Mouse (Mus musculus) CH12.LX (cell line): ENCODE measurements around the gene P2rx2. TPM values are rescaled to one million over a fixed set of nuclear protein-coding genes. Genes with fewer than 3 reads are reported as not detected.

Source experiments
- DNase-seq: peaks from one replicate; pipeline ENCODE4 v3.0.0-alpha.2; 2013; ENCODE audit errors: extremely low read depth
- H3K27ac ChIP-seq: 2 replicates; pipeline ENCODE4 v1.5.1; 2012; ENCODE audit warnings: low read depth, mild to moderate bottlenecking, control low read depth, moderate library complexity; ENCODE audit not compliant: insufficient read depth
- H3K27me3 ChIP-seq: replicated peaks from 2 replicates; pipeline ENCODE3; 2012; ENCODE audit warnings: inconsistent platforms
- H3K36me3 ChIP-seq, 2 experiments: replicated peaks in 1 of 2; 2 replicates each; pipeline versions ENCODE3 to v1.6.1; 2012; ENCODE audit warnings: inconsistent platforms in 1 of 2, low read length in 1 of 2, mild to moderate bottlenecking in 1 of 2, mixed read lengths in 1 of 2, moderate library complexity in 1 of 2; ENCODE audit not compliant: control insufficient read depth in 1 of 2, insufficient read depth in 1 of 2
- H3K4me1 ChIP-seq, 2 experiments: 2 replicates each; pipeline ENCODE4 v1.6.1; 2012; ENCODE audit warnings: inconsistent platforms in 1 of 2, moderate library complexity in 1 of 2; ENCODE audit not compliant: insufficient read depth in 2 of 2, control insufficient read depth in 1 of 2
- H3K4me2 ChIP-seq: 2 replicates; pipeline ENCODE4 v1.6.1; 2012; ENCODE audit warnings: low read depth, mild to moderate bottlenecking, control low read depth; ENCODE audit not compliant: poor library complexity, insufficient read depth, severe bottlenecking
- H3K4me3 ChIP-seq, 3 experiments: fragments of 150-350 bp in 1 of 3; sonication (generic) in 1 of 3; replicated peaks in 1 of 3; 2 replicates each; pipeline versions ENCODE3 to v1.5.1; 2011 to 2012; ENCODE audit warnings: low read depth in 2 of 3, low read length in 2 of 3, mild to moderate bottlenecking in 2 of 3, moderate library complexity in 2 of 3, control low read depth in 1 of 3, improper control_type of control experiment in 1 of 3, inconsistent platforms in 1 of 3, mixed read lengths in 1 of 3; ENCODE audit not compliant: poor library complexity in 1 of 3
- H3K79me2 ChIP-seq: replicated peaks from 2 replicates; pipeline ENCODE4 v1.6.1; 2012; ENCODE audit warnings: mild to moderate bottlenecking, moderate library complexity; ENCODE audit not compliant: control insufficient read depth, poor library complexity, insufficient read depth, severe bottlenecking; ENCODE audit errors: extremely low read depth
- H3K9ac ChIP-seq: 2 replicates; pipeline ENCODE4 v1.6.1; 2012; ENCODE audit warnings: low read depth, mild to moderate bottlenecking, control low read depth, moderate library complexity; ENCODE audit not compliant: insufficient read depth
- H3K9me3 ChIP-seq: replicated peaks from 2 replicates; pipeline ENCODE3; 2012; ENCODE audit warnings: low read length, inconsistent platforms, mixed read lengths
- BHLHE40 ChIP-seq: IDR thresholded peaks from 2 replicates; pipeline ENCODE4 v1.6.1; 2011; ENCODE audit warnings: mild to moderate bottlenecking, low read depth, low read length, improper control_type of control experiment
- CHD2 ChIP-seq: IDR thresholded peaks from 2 replicates; pipeline ENCODE4 v1.6.1; 2011; ENCODE audit warnings: low read length, improper control_type of control experiment
- CTCF ChIP-seq, 2 experiments: IDR thresholded peaks in 1 of 2; conservative IDR thresholded peaks in 1 of 2; 2 replicates each; pipeline ENCODE4 v1.5.1; 2011 to 2012; ENCODE audit warnings: low read depth in 2 of 2, low read length in 2 of 2, improper control_type of control experiment in 1 of 2, inconsistent platforms in 1 of 2, mild to moderate bottlenecking in 1 of 2, moderate library complexity in 1 of 2
- ELF1 ChIP-seq: IDR thresholded peaks from 2 replicates; pipeline ENCODE4 v1.6.1; 2014; ENCODE audit warnings: low read depth, mild to moderate bottlenecking, inconsistent platforms, low read length, improper control_type of control experiment
- EP300 ChIP-seq: IDR thresholded peaks from 2 replicates; pipeline ENCODE4 v1.6.1; 2011; ENCODE audit warnings: low read length, improper control_type of control experiment
- GABPA ChIP-seq: IDR thresholded peaks from 2 replicates; pipeline ENCODE4 v1.6.1; 2012; ENCODE audit warnings: low read depth, low read length, improper control_type of control experiment, inconsistent platforms; ENCODE audit not compliant: insufficient replicate concordance
- HCFC1 ChIP-seq: IDR thresholded peaks from 2 replicates; pipeline ENCODE4 v1.6.1; 2012; ENCODE audit warnings: low read depth, mild to moderate bottlenecking, inconsistent platforms, low read length, improper control_type of control experiment
- IRF4 ChIP-seq: IDR thresholded peaks from 2 replicates; pipeline ENCODE4 v1.6.1; 2014; ENCODE audit warnings: low read depth, mild to moderate bottlenecking, inconsistent platforms, low read length, improper control_type of control experiment
- JUND ChIP-seq: conservative IDR thresholded peaks from 2 replicates; pipeline ENCODE4 v1.6.1; 2011; ENCODE audit warnings: low read depth, low read length, improper control_type of control experiment
- KAT2A ChIP-seq: IDR thresholded peaks from 2 replicates; pipeline ENCODE4 v1.6.1; 2012; ENCODE audit warnings: low read length, improper control_type of control experiment, inconsistent platforms; ENCODE audit not compliant: insufficient replicate concordance
- MYC ChIP-seq: IDR thresholded peaks from 2 replicates; pipeline ENCODE4 v1.6.1; 2011; ENCODE audit warnings: low read depth, mild to moderate bottlenecking, improper control_type of control experiment, low read length
- NRF1 ChIP-seq: IDR thresholded peaks from 2 replicates; pipeline ENCODE4 v1.6.1; 2014; ENCODE audit warnings: low read depth, mild to moderate bottlenecking, inconsistent platforms, low read length, improper control_type of control experiment, moderate library complexity
- PAX5 ChIP-seq: IDR thresholded peaks from 2 replicates; pipeline ENCODE4 v1.6.1; 2012; ENCODE audit warnings: low read length, inconsistent platforms, mixed read lengths
- POLR2AphosphoS2 ChIP-seq: IDR thresholded peaks from 2 replicates; pipeline ENCODE4 v1.6.1; 2011; ENCODE audit warnings: low read depth, low read length, improper control_type of control experiment
- RAD21 ChIP-seq: IDR thresholded peaks from 2 replicates; pipeline ENCODE4 v1.6.1; 2011; ENCODE audit warnings: low read depth, mild to moderate bottlenecking, low read length, improper control_type of control experiment, moderate library complexity
- SIN3A ChIP-seq: IDR thresholded peaks from 2 replicates; pipeline ENCODE4 v1.6.1; 2012; ENCODE audit warnings: low read length, improper control_type of control experiment, inconsistent platforms
- SMC3 ChIP-seq: IDR thresholded peaks from 2 replicates; pipeline ENCODE4 v1.6.1; 2011; ENCODE audit warnings: low read depth, low read length, improper control_type of control experiment
- USF1 ChIP-seq: IDR thresholded peaks from 2 replicates; pipeline ENCODE4 v1.6.1; 2014; ENCODE audit warnings: low read depth, mild to moderate bottlenecking, inconsistent platforms, low read length, improper control_type of control experiment
- USF2 ChIP-seq: conservative IDR thresholded peaks from 2 replicates; pipeline ENCODE4 v1.6.1; 2011; ENCODE audit warnings: low read depth, low read length, improper control_type of control experiment
- ZKSCAN1 ChIP-seq: IDR thresholded peaks from 2 replicates; pipeline ENCODE4 v1.6.1; 2012; ENCODE audit warnings: low read depth, inconsistent platforms, low read length, improper control_type of control experiment, borderline replicate concordance
- ZMIZ1 ChIP-seq: IDR thresholded peaks from 2 replicates; pipeline ENCODE4 v1.6.1; 2012; ENCODE audit warnings: low read depth, mild to moderate bottlenecking, inconsistent platforms, low read length, improper control_type of control experiment
- ZNF384 ChIP-seq: IDR thresholded peaks from 2 replicates; pipeline ENCODE4 v1.6.1; 2012; ENCODE audit warnings: low read depth, low read length, improper control_type of control experiment, inconsistent platforms
- dilution Hi-C: fragments of 300-500 bp; cut with MboI; formaldehyde crosslinking; loops from 2 replicates; pipeline ENCODE4 v1.14.3; 2020; ENCODE audit warnings: low sequenced_read_pairs; ENCODE audit not compliant: extremely low pct_unique_long_range_greater_than_20kb, extremely low pct_ligation_motif_present
- in situ Hi-C: fragments of 300-500 bp; cut with MboI; formaldehyde crosslinking; loops from 3 replicates; pipeline ENCODE4 v1.14.3; 2019; ENCODE audit warnings: low sequenced_read_pairs, low pct_ligation_motif_present, low pct_unique_long_range_greater_than_20kb, mixed read lengths
- polyA plus RNA-seq: library from polyadenylated mRNA; unstranded; fragments of >175 nt; gene quantifications from 2 replicates; pipeline ENCODE4 v1.2.1, GENCODE M21; 2012; ENCODE audit warnings: low read depth; ENCODE audit not compliant: insufficient read length
- total RNA-seq, 2 experiments: library from RNA; depleted of rRNA; stranded (reverse); fragments of 300-350 nt in 1 of 2; fragments of >200 nt in 1 of 2; gene quantifications; 2 replicates each; pipeline ENCODE4 v1.2.3; 2012 to 2014

Gene P2rx2
- total and polyA plus RNA-seq, 3 experiments: 0.76 TPM; not detected in 2

- TF ChIP-seq CTCF (conservative IDR thresholded peaks at IDR 0.05 in 1 of 2, IDR thresholded peaks at IDR 0.05 in 1 of 2; ENCODE audit: low read depth in 2 of 2, low read length in 2 of 2) (no peak), USF1 (no peak), GABPA (no peak), KAT2A (no peak), ZNF384 (no peak), BHLHE40 (no peak), PAX5 (no peak), JUND (no peak), SIN3A (no peak), ELF1 (no peak), HCFC1 (no peak), ZKSCAN1 (no peak), RAD21 (no peak), CHD2 (no peak), MYC (no peak)
- TF ChIP-seq, all 38 proteins: peak for 0
- no peak for DNase-seq
- H3K4me3 ChIP-seq: no peak overlapping the region
- no peak overlapping the region for H3K27ac ChIP-seq
- H3K79me2 ChIP-seq: no peaks in the 10 kb centered on the region
- no peaks in the 10 kb centered on the region for H3K27me3 ChIP-seq
- dilution Hi-C loops (no loop called here), in situ Hi-C loops (loop anchor here (10.0 kb wide), 1 partner anchor 272 kb away; no protein-coding TSS in a partner anchor)
- no peak overlapping the region for H3K4me2 ChIP-seq
- H3K9ac ChIP-seq: no peak overlapping the region
- H3K9me3 ChIP-seq: peaks cover 3% of the 10 kb centered on the region
- peaks cover 0 to 2% of the 10 kb centered on the region in 2 experiments; a peak in 1 of 4 replicates for H3K4me1 ChIP-seq
- H3K36me3 ChIP-seq: peaks cover 12 to 32% of the 10 kb centered on the region in 2 experiments
Observed at GRCm38 (mm10) chr5:110362813-110363178, 19.8 kb upstream of the P2rx2 start.

GRCm38 (mm10) chr5:110361465-110361864, 18.5 kb upstream of the P2rx2 start:
- Histone ChIP-seq H3K9me3 (peaks cover 3% of the 10 kb centered on the region), H3K79me2 (no peaks in the 10 kb centered on the region), H3K27me3 (no peaks in the 10 kb centered on the region), H3K27ac (no peak overlapping the region), H3K36me3 (peaks cover 12 to 27% of the 10 kb centered on the region in 2 experiments), H3K4me3 (no peak overlapping the region), H3K9ac (no peak overlapping the region), H3K4me1 (peaks cover 0 to 4% of the 10 kb centered on the region in 2 experiments; a peak in 1 of 4 replicates), H3K4me2 (no peak overlapping the region)
- dilution Hi-C loops (no loop called here), in situ Hi-C loops (loop anchor here (10.0 kb wide), 1 partner anchor 273 kb away; no protein-coding TSS in a partner anchor)
- TF ChIP-seq USF2 (no peak), GABPA (no peak), POLR2AphosphoS2 (no peak), BHLHE40 (no peak), USF1 (no peak), PAX5 (no peak), ZNF384 (no peak), ZMIZ1 (no peak), SMC3 (no peak), EP300 (no peak), SIN3A (no peak), CHD2 (no peak), ELF1 (no peak), IRF4 (no peak), MYC (no peak), NRF1 (no peak)
- DNase-seq: no peak
